Mouse (Mus musculus): ENCODE measurements around the gene Ip6k3.

The Ip6k3 gene

GRCm38 (mm10) chr17:27167545-27167944 is at the start of gene Ip6k3:
Gene Ip6k3 (minus strand): TSS chr17:27167795.
- no peak for DNase-seq

- DNase-seq = no peak
Measured at GRCm38 (mm10) chr17:27212768-27213525, 45.4 kb upstream of the Ip6k3 start.

GRCm38 (mm10) chr17:27212006-27212405 is 44.4 kb upstream of the Ip6k3 start:
- no peak for DNase-seq

GRCm38 (mm10) chr17:27207113-27207707 is 39.6 kb upstream of the Ip6k3 start:
- no peak for DNase-seq

GRCm38 (mm10) chr17:27204075-27204909 is 36.7 kb upstream of the Ip6k3 start, which contains the start of gene Lemd2:
Gene Lemd2 (minus strand): TSS chr17:27204469.
- DNase-seq = peak; percentile 96

- DNase-seq = no peak
Measured at GRCm38 (mm10) chr17:27203358-27204074, 35.9 kb upstream of the Ip6k3 start.

- no peak for DNase-seq
Measured at GRCm38 (mm10) chr17:27202919-27203357, 35.3 kb upstream of the Ip6k3 start.

- DNase-seq = no peak
Measured at GRCm38 (mm10) chr17:27201981-27202380, 34.4 kb upstream of the Ip6k3 start.

GRCm38 (mm10) chr17:27200801-27201200 is 33.2 kb upstream of the Ip6k3 start:
- DNase-seq = no peak

- DNase-seq = peak; percentile 67
Measured at GRCm38 (mm10) chr17:27199864-27200263, 32.3 kb upstream of the Ip6k3 start.

GRCm38 (mm10) chr17:27199205-27199604 is 31.6 kb upstream of the Ip6k3 start:
- DNase-seq = no peak

- DNase-seq = no peak
Measured at GRCm38 (mm10) chr17:27196206-27196605, 28.6 kb upstream of the Ip6k3 start.

GRCm38 (mm10) chr17:27194258-27195185 is 26.9 kb upstream of the Ip6k3 start:
- DNase-seq = no peak

- DNase-seq = no peak
Measured at GRCm38 (mm10) chr17:27191804-27192203, 24.2 kb upstream of the Ip6k3 start.

GRCm38 (mm10) chr17:27191189-27191588 is 23.6 kb upstream of the Ip6k3 start:
- DNase-seq = no peak

- peak; percentile 58 for DNase-seq
Measured at GRCm38 (mm10) chr17:27189640-27190216, 22.1 kb upstream of the Ip6k3 start.

GRCm38 (mm10) chr17:27188883-27189282 is 21.3 kb upstream of the Ip6k3 start:
- no peak for DNase-seq

GRCm38 (mm10) chr17:27187059-27187458 is 19.5 kb upstream of the Ip6k3 start:
- no peak for DNase-seq

- no peak for DNase-seq
Measured at GRCm38 (mm10) chr17:27186068-27186467, 18.5 kb upstream of the Ip6k3 start.

- no peak for DNase-seq
Measured at GRCm38 (mm10) chr17:27183667-27184292, 16.2 kb upstream of the Ip6k3 start.

- DNase-seq = no peak
Measured at GRCm38 (mm10) chr17:27182401-27182800, 14.8 kb upstream of the Ip6k3 start.
